Mouse (Mus musculus) kidney, adult 2 months (tissue): ENCODE data around the gene Gpm6b.

Experiments used
- CTCF ChIP-seq: fragments of 200-500 bp; conservative IDR thresholded peaks from 2 replicates; pipeline ENCODE4 v1.5.1; 2011; ENCODE audit warnings: low read depth, mild to moderate bottlenecking, control low read depth, low read length, moderate library complexity, mixed read lengths; ENCODE audit not compliant: insufficient read depth, insufficient read length
- POLR2A ChIP-seq: fragments of 200-500 bp; IDR thresholded peaks from one replicate; pipeline ENCODE4 v1.6.1; 2011; ENCODE audit warnings: low read depth, low read length, control low read depth

GRCm38 (mm10) chrX:166339911-166340310 lies 101.2 kb downstream of the Gpm6b start:
- TF ChIP-seq POLR2A (no peak), CTCF (no peak)
